Mouse (Mus musculus) heart, adult 9 months (tissue): Measurements from ENCODE around the gene Scamp3.
"Not testable (repeated sequence)": the region's sequence is repeated elsewhere in the genome, so short reads cannot be mapped to it uniquely, and the experiment has no call there.

ENCODE experiments used
- DNase-seq, 2 experiments: peaks; one replicate each; pipeline ENCODE4 v3.0.0; 2022; ENCODE audit warnings: low spot score in 2 of 2

Scamp3 gene

GRCm38 (mm10) chr3:89177242-89178106, at the start of gene Scamp3:
Gene Scamp3 (plus strand): TSS chr3:89177473.
- DNase-seq, result peak; percentile 89 to 90

- DNase-seq, result no peak
Measured at GRCm38 (mm10) chr3:89129908-89130307, 47.4 kb upstream of the Scamp3 start.

- DNase-seq, result no peak
Measured at GRCm38 (mm10) chr3:89131816-89132215, 45.5 kb upstream of the Scamp3 start.

GRCm38 (mm10) chr3:89132285-89133062, 44.8 kb upstream of the Scamp3 start:
- no peak for DNase-seq

GRCm38 (mm10) chr3:89133063-89133450, 44.2 kb upstream of the Scamp3 start:
- DNase-seq, result no peak

GRCm38 (mm10) chr3:89133752-89134151, 43.5 kb upstream of the Scamp3 start:
- no peak for DNase-seq

- no peak for DNase-seq
Measured at GRCm38 (mm10) chr3:89135958-89136357, 41.3 kb upstream of the Scamp3 start, which contains the start of gene Pklr. Gene Pklr (plus strand): TSS chr3:89136142.

- DNase-seq, result no peak
Measured at GRCm38 (mm10) chr3:89136365-89136764, 40.9 kb upstream of the Scamp3 start.

- DNase-seq, result no peak
Measured at GRCm38 (mm10) chr3:89144821-89145220, 32.5 kb upstream of the Scamp3 start.

- no peak for DNase-seq
Measured at GRCm38 (mm10) chr3:89145566-89145965, 31.7 kb upstream of the Scamp3 start.

GRCm38 (mm10) chr3:89147101-89147978, 29.9 kb upstream of the Scamp3 start:
- no peak for DNase-seq

- no peak for DNase-seq
Measured at GRCm38 (mm10) chr3:89147979-89148311, 29.3 kb upstream of the Scamp3 start.

GRCm38 (mm10) chr3:89148567-89148966, 28.7 kb upstream of the Scamp3 start:
- no peak for DNase-seq

GRCm38 (mm10) chr3:89152084-89152835, 25.0 kb upstream of the Scamp3 start:
- no peak for DNase-seq

GRCm38 (mm10) chr3:89156951-89157350, 20.3 kb upstream of the Scamp3 start:
- DNase-seq, result no peak

GRCm38 (mm10) chr3:89158651-89159050, 18.6 kb upstream of the Scamp3 start:
- DNase-seq, result no peak

GRCm38 (mm10) chr3:89159211-89159610, 18.1 kb upstream of the Scamp3 start:
- no peak for DNase-seq

GRCm38 (mm10) chr3:89159616-89160344, 17.5 kb upstream of the Scamp3 start, which contains the start of gene Hcn3:
Gene Hcn3 (minus strand): TSS chr3:89160196.
- DNase-seq, result no peak

GRCm38 (mm10) chr3:89161207-89161606, 16.1 kb upstream of the Scamp3 start:
- DNase-seq, result not testable (repeated sequence)

GRCm38 (mm10) chr3:89161786-89162185, 15.5 kb upstream of the Scamp3 start:
- no peak for DNase-seq
